Mouse (Mus musculus) CH12.LX (cell line): ENCODE results near the gene Olfr1177-ps.

Source experiments
- CTCF ChIP-seq, 2 experiments: IDR thresholded peaks in 1 of 2; conservative IDR thresholded peaks in 1 of 2; 2 replicates each; pipeline ENCODE4 v1.5.1; 2011 to 2012; ENCODE audit warnings: low read depth in 2 of 2, low read length in 2 of 2, improper control_type of control experiment in 1 of 2, inconsistent platforms in 1 of 2, mild to moderate bottlenecking in 1 of 2, moderate library complexity in 1 of 2
- ELF1 ChIP-seq: IDR thresholded peaks from 2 replicates; pipeline ENCODE4 v1.6.1; 2014; ENCODE audit warnings: low read depth, mild to moderate bottlenecking, inconsistent platforms, low read length, improper control_type of control experiment
- EP300 ChIP-seq: IDR thresholded peaks from 2 replicates; pipeline ENCODE4 v1.6.1; 2011; ENCODE audit warnings: low read length, improper control_type of control experiment
- ETS1 ChIP-seq: conservative IDR thresholded peaks from 2 replicates; pipeline ENCODE4 v1.6.1; 2012; ENCODE audit warnings: low read depth, mild to moderate bottlenecking, inconsistent platforms, low read length, improper control_type of control experiment, moderate library complexity
- MAZ ChIP-seq: IDR thresholded peaks from 2 replicates; pipeline ENCODE4 v1.6.1; 2012; ENCODE audit warnings: low read depth, mild to moderate bottlenecking, inconsistent platforms, low read length, improper control_type of control experiment, moderate library complexity
- PAX5 ChIP-seq: IDR thresholded peaks from 2 replicates; pipeline ENCODE4 v1.6.1; 2012; ENCODE audit warnings: low read length, inconsistent platforms, mixed read lengths
- POLR2A ChIP-seq: IDR thresholded peaks from 2 replicates; pipeline ENCODE4 v1.6.1; 2011; ENCODE audit warnings: low read depth, mild to moderate bottlenecking, improper control_type of control experiment, low read length
- TCF12 ChIP-seq: IDR thresholded peaks from 2 replicates; pipeline ENCODE4 v1.6.1; 2014; ENCODE audit warnings: low read depth, mild to moderate bottlenecking, inconsistent platforms, low read length, improper control_type of control experiment
- USF1 ChIP-seq: IDR thresholded peaks from 2 replicates; pipeline ENCODE4 v1.6.1; 2014; ENCODE audit warnings: low read depth, mild to moderate bottlenecking, inconsistent platforms, low read length, improper control_type of control experiment

DNA sequence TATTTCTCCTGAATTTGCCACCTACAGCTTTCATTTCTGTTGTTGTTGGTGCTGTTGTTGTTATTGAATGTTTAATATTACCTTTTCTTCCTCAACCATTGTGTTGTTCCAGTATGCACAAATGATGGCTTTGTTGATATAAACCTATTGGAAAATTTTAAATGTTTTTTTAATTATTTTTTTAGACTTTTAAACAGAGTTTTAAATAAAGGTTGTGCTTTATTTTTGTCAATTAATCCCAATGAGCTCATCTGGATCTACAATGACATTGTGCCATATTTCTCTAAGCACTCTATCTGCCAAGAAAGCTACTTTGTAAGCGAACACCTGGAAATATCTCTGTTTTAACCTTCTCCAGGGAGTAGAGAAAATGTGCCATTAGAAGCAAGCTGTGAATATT lies 40.5 kb upstream of the Olfr1177-ps start, which contains the start of gene Olfr1178:
- TF ChIP-seq PAX5 (no peak), CTCF (conservative IDR thresholded peaks at IDR 0.05 in 1 of 2, IDR thresholded peaks at IDR 0.05 in 1 of 2; ENCODE audit: low read depth in 2 of 2, low read length in 2 of 2) (no peak), MAZ (no peak), ELF1 (no peak), POLR2A (no peak), USF1 (no peak), EP300 (no peak), TCF12 (no peak), ETS1 (no peak)
